Mouse (Mus musculus): ENCODE data around the gene Gid4. TPM values are rescaled to one million over a fixed set of nuclear protein-coding genes. Genes with fewer than 3 reads are reported as not detected.

Gid4 gene
- polyA plus RNA-seq, 1 experiment = 7.1 TPM

DNA sequence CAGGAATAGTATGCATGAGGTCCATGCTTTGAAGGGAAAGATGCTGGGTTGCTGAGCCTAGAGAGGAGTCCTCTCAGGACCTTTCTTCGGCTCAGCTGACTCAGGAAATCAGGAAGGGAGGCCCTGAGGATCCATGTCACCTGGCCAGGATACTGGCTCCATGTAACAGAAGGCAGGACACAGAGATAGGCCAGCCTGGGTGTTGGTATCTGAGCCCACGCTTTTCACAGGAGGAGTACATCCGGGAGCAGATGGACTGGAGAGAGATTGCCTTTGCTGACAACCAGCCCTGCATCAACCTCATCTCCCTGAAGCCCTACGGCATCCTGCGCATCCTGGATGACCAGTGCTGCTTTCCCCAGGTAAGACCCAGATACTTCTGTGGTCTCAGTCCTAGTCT, 75.8 kb downstream of the Gid4 start:
- no peaks in the 10 kb centered on the region for H3K9me3 ChIP-seq
- no peak for TF ChIP-seq FLI1 (IDR thresholded peaks at IDR 0.05; ENCODE audit: low read length)
- no peak overlapping the region for H3K4me3 ChIP-seq (replicated peaks)
- H3K36me3 ChIP-seq (replicated peaks; ENCODE audit: low read length) = no peaks in the 10 kb centered on the region
- H3K27me3 ChIP-seq (replicated peaks) = peaks cover 72% of the 10 kb centered on the region
- peaks cover 13% of the 10 kb centered on the region; the same call in 1 of the 2 replicates for H3K4me1 ChIP-seq

GRCm38 (mm10) chr11:60495692-60496091, 78.7 kb downstream of the Gid4 start:
- Histone ChIP-seq H3K9me3 (no peaks in the 10 kb centered on the region), H3K4me1 (peaks cover 13% of the 10 kb centered on the region; the same call in 1 of the 2 replicates), H3K27me3 (replicated peaks) (peaks cover 91% of the 10 kb centered on the region), H3K4me3 (replicated peaks) (peak overlapping the region; percentile 38), H3K36me3 (replicated peaks; ENCODE audit: low read length) (no peaks in the 10 kb centered on the region)
- TF ChIP-seq GATA1 (IDR thresholded peaks at IDR 0.05; ENCODE audit: borderline replicate concordance, low read length) (no peak), FLI1 (IDR thresholded peaks at IDR 0.05; ENCODE audit: low read length) (no peak)

Other genes starting within 250 kb of the Gid4 start
- gene Srebf1, start 194.6 kb upstream of the Gid4 start, polyA plus RNA-seq (2012; ENCODE audit: insufficient read depth, low replicate concordance) = 138 and 188 TPM in 2 replicates
- gene Tom1l2, start 64.2 kb upstream of the Gid4 start, polyA plus RNA-seq (2012; ENCODE audit: insufficient read depth, low replicate concordance) = 9.4 and 30.4 TPM in 2 replicates
- gene Drc3, start 63.8 kb upstream of the Gid4 start, polyA plus RNA-seq (2012; ENCODE audit: insufficient read depth, low replicate concordance) = not detected in 2 replicates
- 19.4 and 40.7 TPM in 2 replicates for gene Atpaf2, start 1.3 kb downstream of the Gid4 start, polyA plus RNA-seq (2012; ENCODE audit: insufficient read depth, low replicate concordance)
- 36.8 and 100 TPM in 2 replicates for gene Drg2, start 37.4 kb downstream of the Gid4 start, polyA plus RNA-seq (2012; ENCODE audit: insufficient read depth, low replicate concordance)
- gene Myo15, start 52.2 kb downstream of the Gid4 start, polyA plus RNA-seq (2012; ENCODE audit: insufficient read depth, low replicate concordance) = not detected in 2 replicates
- 10.9 and 18.5 TPM in 2 replicates for gene Alkbh5, start 119.2 kb downstream of the Gid4 start, polyA plus RNA-seq (2012; ENCODE audit: insufficient read depth, low replicate concordance)

Data from megakaryocyte, embryonic 14.5 days (primary cell).